Mouse (Mus musculus): Measurements from ENCODE around the gene Spata7.

- TF ChIP-seq CTCF (IDR thresholded peaks at IDR 0.05; ENCODE audit: low read depth) (no peak), EP300 (optimal IDR thresholded peaks at IDR 0.05) (no peak)
Observed at GRCm38 (mm10) chr12:98690230-98690629, 62.3 kb downstream of the Spata7 start.
